Mouse (Mus musculus): ENCODE results near the gene Trpm4.
A peak's percentile ranks its signal among the peaks of the same experiment; 100 is the strongest.
"Not testable (repeated sequence)": the region's sequence is repeated elsewhere in the genome, so short reads cannot be mapped to it uniquely, and the experiment has no call there.

Gene Trpm4

GRCm38 (mm10) chr7:45333431-45333982, at the start of gene Trpm4:
Trpm4 (minus strand) TSS chr7:45333780.
- peak; percentile 70 for DNase-seq

GRCm38 (mm10) chr7:45376057-45376456, 42.5 kb upstream of the Trpm4 start:
- no peak for DNase-seq

- DNase-seq = no peak
These were observed 41.0 kb upstream of the Trpm4 start for GRCm38 (mm10) chr7:45374620-45375019.

GRCm38 (mm10) chr7:45372371-45372770, 38.8 kb upstream of the Trpm4 start:
- no peak for DNase-seq

- peak; percentile 93 for DNase-seq
These were observed 37.1 kb upstream of the Trpm4 start, which contains the start of gene Lin7b for GRCm38 (mm10) chr7:45370475-45371311. Lin7b (minus strand) TSS chr7:45370583.

- DNase-seq = peak; percentile 61
These were observed 36.4 kb upstream of the Trpm4 start for GRCm38 (mm10) chr7:45369836-45370474.

GRCm38 (mm10) chr7:45369022-45369745, 35.6 kb upstream of the Trpm4 start:
- DNase-seq = peak; percentile 71

- peak; percentile 70 for DNase-seq
These were observed 34.6 kb upstream of the Trpm4 start for GRCm38 (mm10) chr7:45368178-45368577.

GRCm38 (mm10) chr7:45367020-45367880, 33.7 kb upstream of the Trpm4 start:
- DNase-seq = peak; percentile 99

GRCm38 (mm10) chr7:45366652-45367019, 33.1 kb upstream of the Trpm4 start, which contains the start of gene Ppfia3:
Ppfia3 (minus strand) TSS chr7:45367019.
- DNase-seq = no peak

GRCm38 (mm10) chr7:45365742-45366651, 32.4 kb upstream of the Trpm4 start:
- DNase-seq = peak; percentile 82

GRCm38 (mm10) chr7:45363983-45364382, 30.4 kb upstream of the Trpm4 start:
- DNase-seq = peak; percentile 53

GRCm38 (mm10) chr7:45362801-45363200, 29.2 kb upstream of the Trpm4 start:
- DNase-seq = peak; percentile 90

GRCm38 (mm10) chr7:45361243-45361804, 27.7 kb upstream of the Trpm4 start:
- peak; percentile 94 for DNase-seq

- peak; percentile 75 for DNase-seq
These were observed 27.0 kb upstream of the Trpm4 start for GRCm38 (mm10) chr7:45360404-45361125.

GRCm38 (mm10) chr7:45359081-45359480, 25.5 kb upstream of the Trpm4 start:
- not testable (repeated sequence) for DNase-seq

GRCm38 (mm10) chr7:45356087-45356486, 22.5 kb upstream of the Trpm4 start:
- DNase-seq = no peak

- DNase-seq = no peak
These were observed 21.9 kb upstream of the Trpm4 start for GRCm38 (mm10) chr7:45355318-45356020.

GRCm38 (mm10) chr7:45353041-45353440, 19.5 kb upstream of the Trpm4 start:
- DNase-seq = no peak

All from cerebellum, adult 9-11 months (tissue).